Mouse (Mus musculus) right cerebral cortex, postnatal 10 days (tissue): ENCODE results near the gene Gm3250.
"Not testable (repeated sequence)": the region's sequence is repeated elsewhere in the genome, so short reads cannot be mapped to it uniquely, and the experiment has no call there.

Experiments
- DNase-seq, 2 experiments: peaks; one replicate each; pipeline ENCODE4 v3.0.0; 2021; ENCODE audit warnings: low spot score in 2 of 2

Gm3250 gene

GRCm38 (mm10) chr10:77782442-77782841 is at the start of gene Gm3250:
Gene Gm3250 (minus strand): TSS chr10:77782542.
- not testable (repeated sequence) for DNase-seq

- DNase-seq: no peak
These were observed 44.6 kb upstream of the Gm3250 start, which contains the start of gene Krtap10-4 for GRCm38 (mm10) chr10:77826951-77827350. Gene Krtap10-4 (minus strand): TSS chr10:77827095.

- DNase-seq: no peak
These were observed 36.9 kb upstream of the Gm3250 start for GRCm38 (mm10) chr10:77819203-77819602.

- no peak for DNase-seq
These were observed 36.2 kb upstream of the Gm3250 start for GRCm38 (mm10) chr10:77818523-77818922.

GRCm38 (mm10) chr10:77815514-77815913 is 33.2 kb upstream of the Gm3250 start:
- DNase-seq: peak in 1 of 2 experiments; percentile 38

- no peak for DNase-seq
These were observed 32.0 kb upstream of the Gm3250 start, which contains the start of gene Gm2696 for GRCm38 (mm10) chr10:77814382-77814781. Gene Gm2696 (plus strand): TSS chr10:77814682.

GRCm38 (mm10) chr10:77811743-77812142 is 29.4 kb upstream of the Gm3250 start, which contains the start of gene Gm9507:
Gene Gm9507 (minus strand): TSS chr10:77811843.
- DNase-seq: no peak

- no peak for DNase-seq
These were observed 21.8 kb upstream of the Gm3250 start for GRCm38 (mm10) chr10:77804095-77804494.

- no peak for DNase-seq
These were observed 16.7 kb upstream of the Gm3250 start, which contains the start of gene Gm19668 for GRCm38 (mm10) chr10:77798921-77799508. Gene Gm19668 (minus strand): TSS chr10:77799133.

- not testable (repeated sequence) for DNase-seq
These were observed 16.0 kb upstream of the Gm3250 start for GRCm38 (mm10) chr10:77798164-77798920.

- DNase-seq: no peak
These were observed 15.3 kb upstream of the Gm3250 start for GRCm38 (mm10) chr10:77797677-77798076.

- no peak for DNase-seq
These were observed 12.6 kb upstream of the Gm3250 start, which contains the start of gene Gm9639 for GRCm38 (mm10) chr10:77794976-77795375. Gene Gm9639 (minus strand): TSS chr10:77795076.

- DNase-seq: no peak
These were observed 6.3 kb upstream of the Gm3250 start for GRCm38 (mm10) chr10:77788621-77789020.

- not testable (repeated sequence) for DNase-seq
These were observed 5.5 kb upstream of the Gm3250 start, which contains the start of gene Gm7137 for GRCm38 (mm10) chr10:77787876-77788275. Gene Gm7137 (minus strand): TSS chr10:77788200.

GRCm38 (mm10) chr10:77783396-77783795 is 1.1 kb upstream of the Gm3250 start:
- DNase-seq: not testable (repeated sequence)

GRCm38 (mm10) chr10:77776844-77777243 is 5.5 kb downstream of the Gm3250 start, which contains the start of gene Gm7138:
Gene Gm7138 (minus strand): TSS chr10:77776944.
- DNase-seq: not testable (repeated sequence)

GRCm38 (mm10) chr10:77772142-77772541 is 10.2 kb downstream of the Gm3250 start:
- not testable (repeated sequence) for DNase-seq

- not testable (repeated sequence) for DNase-seq
These were observed 11.1 kb downstream of the Gm3250 start, which contains the start of gene Gm3238 for GRCm38 (mm10) chr10:77771225-77771624. Gene Gm3238 (minus strand): TSS chr10:77771325.

GRCm38 (mm10) chr10:77769727-77770126 is 12.6 kb downstream of the Gm3250 start:
- no peak for DNase-seq

GRCm38 (mm10) chr10:77759582-77759981 is 22.8 kb downstream of the Gm3250 start, which contains the start of gene Gm3233:
Gene Gm3233 (minus strand): TSS chr10:77759682.
- not testable (repeated sequence) for DNase-seq

GRCm38 (mm10) chr10:77753448-77753847 is 28.9 kb downstream of the Gm3250 start:
- DNase-seq: no peak

- not testable (repeated sequence) for DNase-seq
These were observed 30.0 kb downstream of the Gm3250 start for GRCm38 (mm10) chr10:77752312-77752711.
